Mouse (Mus musculus) heart, embryonic 11.5 days (tissue): ENCODE measurements around the gene Unc5cl. TPM values are rescaled to one million over a fixed set of nuclear protein-coding genes. Genes with fewer than 3 reads are reported as not detected.

Source experiments
- ATAC-seq: fragments of 200-750 bp; cut with Nextera tagmentation; replicated peaks from 2 replicates; pipeline ENCODE4 v1.8.0; 2017; ENCODE audit warnings: moderate library complexity; ENCODE audit not compliant: insufficient number of reproducible peaks, low FRiP score, low TSS enrichment
- H3K27ac ChIP-seq: fragments of 300-500 bp; sonication (generic); 2 replicates; pipeline ENCODE4 v1.5.1; 2014; ENCODE audit warnings: mild to moderate bottlenecking, low read depth, low read length
- H3K27me3 ChIP-seq: fragments of 300-500 bp; sonication (generic); 2 replicates; pipeline ENCODE4 v1.6.1; 2014; ENCODE audit warnings: mild to moderate bottlenecking, low read length, mixed read lengths; ENCODE audit not compliant: control insufficient read depth, insufficient read depth
- H3K36me3 ChIP-seq: fragments of 300-500 bp; sonication (generic); 2 replicates; pipeline ENCODE4 v1.6.1; 2014; ENCODE audit warnings: mild to moderate bottlenecking, low read length, moderate library complexity, mixed read lengths; ENCODE audit not compliant: control insufficient read depth, insufficient read depth
- H3K4me1 ChIP-seq: fragments of 300-500 bp; sonication (generic); 2 replicates; pipeline ENCODE4 v1.6.1; 2014; ENCODE audit warnings: low read length; ENCODE audit not compliant: control insufficient read depth, insufficient read depth
- H3K4me2 ChIP-seq: fragments of 300-500 bp; sonication (generic); 2 replicates; pipeline ENCODE4 v1.6.1; 2014; ENCODE audit warnings: mild to moderate bottlenecking, moderate library complexity
- H3K4me3 ChIP-seq: fragments of 300-500 bp; sonication (generic); 2 replicates; pipeline ENCODE4 v1.5.1; 2014; ENCODE audit warnings: low read depth, low read length
- H3K9ac ChIP-seq: fragments of 300-500 bp; sonication (generic); 2 replicates; pipeline ENCODE4 v1.6.1; 2014; ENCODE audit warnings: mild to moderate bottlenecking, low read depth, low read length, moderate library complexity
- H3K9me3 ChIP-seq: fragments of 300-500 bp; sonication (generic); replicated peaks from 2 replicates; pipeline ENCODE4 v1.6.1; 2016; ENCODE audit warnings: low read length; ENCODE audit not compliant: control insufficient read depth
- WGBS: fragments of 180-500 bp; shearing (Covaris S2); extraction: QIAGEN DNeasy Blood & Tissue Kit; methylation state at CpG from one replicate; pipeline ENCODE4 v1.1.7; 2014; ENCODE audit not compliant: insufficient replicate concordance; 5-methylcytosine and 5-hydroxymethylcytosine counted together
- polyA plus RNA-seq: library from polyadenylated mRNA; unstranded; fragments of >200 nt; fragmentation: Nextera tagmentation; extraction: Ambion mirVana; gene quantifications from 2 replicates; pipeline ENCODE4 v1.2.1, GENCODE M21; 2014

Unc5cl gene
- polyA plus RNA-seq, 1 experiment from 2014 or later, result 0.23 TPM

GRCm38 (mm10) chr17:48547668-48548067 lies 93.0 kb downstream of the Unc5cl start:
- Histone ChIP-seq H3K4me3 (no peak overlapping the region), H3K36me3 (no peaks in the 10 kb centered on the region), H3K27ac (no peak overlapping the region), H3K9me3 (no peaks in the 10 kb centered on the region; the same call in 1 of the 2 replicates), H3K4me1 (no peaks in the 10 kb centered on the region), H3K4me2 (no peak overlapping the region), H3K9ac (no peak overlapping the region), H3K27me3 (peaks cover 3% of the 10 kb centered on the region; the same call in 1 of the 2 replicates)
- WGBS, result 79% methylated on average over 6 of the region's 6 CpGs
- ATAC-seq, result no peak

GRCm38 (mm10) chr17:48551788-48552531 lies 97.3 kb downstream of the Unc5cl start:
- H3K4me1 ChIP-seq, result no peaks in the 10 kb centered on the region
- WGBS, result 88% methylated on average over 4 of the region's 4 CpGs
- no peaks in the 10 kb centered on the region for H3K36me3 ChIP-seq

GRCm38 (mm10) chr17:48552532-48552915 lies 97.8 kb downstream of the Unc5cl start:
- H3K4me1 ChIP-seq, result no peaks in the 10 kb centered on the region
- peaks cover 5% of the 10 kb centered on the region; the same call in 1 of the 2 replicates for H3K27me3 ChIP-seq
- no peaks in the 10 kb centered on the region for H3K36me3 ChIP-seq
- no peak overlapping the region for H3K9ac ChIP-seq
- WGBS, result 85% methylated on average over 3 of the region's 3 CpGs
- H3K27ac ChIP-seq, result no peak overlapping the region
- no peak overlapping the region for H3K4me2 ChIP-seq
- no peak for ATAC-seq
- no peaks in the 10 kb centered on the region; the same call in 1 of the 2 replicates for H3K9me3 ChIP-seq
- H3K4me3 ChIP-seq, result no peak overlapping the region

More at GRCm38 (mm10) chr17:48551788-48552531, 97.3 kb downstream of the Unc5cl start:
- H3K9ac ChIP-seq, result no peak overlapping the region
- H3K27ac ChIP-seq, result no peak overlapping the region
- ATAC-seq, result no peak
- peaks cover 5% of the 10 kb centered on the region; the same call in 1 of the 2 replicates for H3K27me3 ChIP-seq
- H3K4me3 ChIP-seq, result no peak overlapping the region
- H3K4me2 ChIP-seq, result no peak overlapping the region
- H3K9me3 ChIP-seq, result no peaks in the 10 kb centered on the region; the same call in 1 of the 2 replicates

GRCm38 (mm10) chr17:48556223-48556962 lies 101.7 kb downstream of the Unc5cl start:
- no peak overlapping the region for H3K27ac ChIP-seq
- H3K9ac ChIP-seq, result no peak overlapping the region
- H3K4me3 ChIP-seq, result no peak overlapping the region
- 27% methylated on average over 9 of the region's 9 CpGs for WGBS
- H3K9me3 ChIP-seq, result no peaks in the 10 kb centered on the region
- H3K36me3 ChIP-seq, result no peaks in the 10 kb centered on the region
- no peaks in the 10 kb centered on the region for H3K4me1 ChIP-seq
- no peak for ATAC-seq
- no peak overlapping the region for H3K4me2 ChIP-seq
- peaks cover 5% of the 10 kb centered on the region; the same call in 1 of the 2 replicates for H3K27me3 ChIP-seq

- no peak overlapping the region for H3K27ac ChIP-seq
- no peak overlapping the region for H3K4me2 ChIP-seq
- peaks cover 5% of the 10 kb centered on the region; the same call in 1 of the 2 replicates for H3K27me3 ChIP-seq
- H3K9me3 ChIP-seq, result no peaks in the 10 kb centered on the region
- no peaks in the 10 kb centered on the region for H3K4me1 ChIP-seq
- no peak for ATAC-seq
- no peak overlapping the region for H3K9ac ChIP-seq
- WGBS, result 81% methylated on average over 7 of the region's 7 CpGs
- no peak overlapping the region for H3K4me3 ChIP-seq
- H3K36me3 ChIP-seq, result no peaks in the 10 kb centered on the region
Measured at GRCm38 (mm10) chr17:48557823-48558715, 103.4 kb downstream of the Unc5cl start.

- H3K9ac ChIP-seq, result no peak overlapping the region
- H3K4me1 ChIP-seq, result no peaks in the 10 kb centered on the region
- ATAC-seq, result no peak
- H3K4me3 ChIP-seq, result no peak overlapping the region
- H3K27me3 ChIP-seq, result no peaks in the 10 kb centered on the region
- no peaks in the 10 kb centered on the region for H3K9me3 ChIP-seq
- 86% methylated on average over 8 of the region's 8 CpGs for WGBS
- no peaks in the 10 kb centered on the region for H3K36me3 ChIP-seq
- H3K4me2 ChIP-seq, result no peak overlapping the region
- H3K27ac ChIP-seq, result no peak overlapping the region
Measured at GRCm38 (mm10) chr17:48564931-48565330, 110.2 kb downstream of the Unc5cl start.

- no peak overlapping the region for H3K4me2 ChIP-seq
- no peaks in the 10 kb centered on the region for H3K27me3 ChIP-seq
- no peaks in the 10 kb centered on the region for H3K9me3 ChIP-seq
- H3K4me1 ChIP-seq, result no peaks in the 10 kb centered on the region
- H3K36me3 ChIP-seq, result no peaks in the 10 kb centered on the region
- no peak overlapping the region for H3K9ac ChIP-seq
- H3K4me3 ChIP-seq, result no peak overlapping the region
- no peak for ATAC-seq
- WGBS, result 76% methylated on average over 4 of the region's 4 CpGs
- H3K27ac ChIP-seq, result no peak overlapping the region
Measured at GRCm38 (mm10) chr17:48569656-48570055, 115.0 kb downstream of the Unc5cl start.

GRCm38 (mm10) chr17:48581153-48581552 lies 126.5 kb downstream of the Unc5cl start:
- H3K9me3 ChIP-seq, result no peaks in the 10 kb centered on the region
- peaks cover 3% of the 10 kb centered on the region; the same call in 1 of the 2 replicates for H3K4me1 ChIP-seq
- H3K27ac ChIP-seq, result no peak overlapping the region
- ATAC-seq, result no peak
- H3K9ac ChIP-seq, result no peak overlapping the region
- H3K36me3 ChIP-seq, result no peaks in the 10 kb centered on the region
- no peaks in the 10 kb centered on the region; the same call in 1 of the 2 replicates for H3K27me3 ChIP-seq
- H3K4me3 ChIP-seq, result no peak overlapping the region
- H3K4me2 ChIP-seq, result no peak overlapping the region
- 42% methylated on average over 5 of the region's 5 CpGs for WGBS
